Mouse (Mus musculus) CH12.LX (cell line): ENCODE results near the gene Cdc20. TPM values are rescaled to one million over a fixed set of nuclear protein-coding genes. Genes with fewer than 3 reads are reported as not detected.

ENCODE experiments used
- DNase-seq: peaks from one replicate; pipeline ENCODE4 v3.0.0-alpha.2; 2013; ENCODE audit errors: extremely low read depth
- H3K27ac ChIP-seq: 2 replicates; pipeline ENCODE4 v1.5.1; 2012; ENCODE audit warnings: low read depth, mild to moderate bottlenecking, control low read depth, moderate library complexity; ENCODE audit not compliant: insufficient read depth
- H3K27me3 ChIP-seq: replicated peaks from 2 replicates; pipeline ENCODE3; 2012; ENCODE audit warnings: inconsistent platforms
- H3K36me3 ChIP-seq, 2 experiments: replicated peaks in 1 of 2; 2 replicates each; pipeline versions ENCODE3 to v1.6.1; 2012; ENCODE audit warnings: inconsistent platforms in 1 of 2, low read length in 1 of 2, mild to moderate bottlenecking in 1 of 2, mixed read lengths in 1 of 2, moderate library complexity in 1 of 2; ENCODE audit not compliant: control insufficient read depth in 1 of 2, insufficient read depth in 1 of 2
- H3K4me1 ChIP-seq, 2 experiments: 2 replicates each; pipeline ENCODE4 v1.6.1; 2012; ENCODE audit warnings: inconsistent platforms in 1 of 2, moderate library complexity in 1 of 2; ENCODE audit not compliant: insufficient read depth in 2 of 2, control insufficient read depth in 1 of 2
- H3K4me2 ChIP-seq: 2 replicates; pipeline ENCODE4 v1.6.1; 2012; ENCODE audit warnings: low read depth, mild to moderate bottlenecking, control low read depth; ENCODE audit not compliant: poor library complexity, insufficient read depth, severe bottlenecking
- H3K4me3 ChIP-seq, 3 experiments: fragments of 150-350 bp in 1 of 3; sonication (generic) in 1 of 3; replicated peaks in 1 of 3; 2 replicates each; pipeline versions ENCODE3 to v1.5.1; 2011 to 2012; ENCODE audit warnings: low read depth in 2 of 3, low read length in 2 of 3, mild to moderate bottlenecking in 2 of 3, moderate library complexity in 2 of 3, control low read depth in 1 of 3, improper control_type of control experiment in 1 of 3, inconsistent platforms in 1 of 3, mixed read lengths in 1 of 3; ENCODE audit not compliant: poor library complexity in 1 of 3
- H3K79me2 ChIP-seq: replicated peaks from 2 replicates; pipeline ENCODE4 v1.6.1; 2012; ENCODE audit warnings: mild to moderate bottlenecking, moderate library complexity; ENCODE audit not compliant: control insufficient read depth, poor library complexity, insufficient read depth, severe bottlenecking; ENCODE audit errors: extremely low read depth
- H3K9ac ChIP-seq: 2 replicates; pipeline ENCODE4 v1.6.1; 2012; ENCODE audit warnings: low read depth, mild to moderate bottlenecking, control low read depth, moderate library complexity; ENCODE audit not compliant: insufficient read depth
- H3K9me3 ChIP-seq: replicated peaks from 2 replicates; pipeline ENCODE3; 2012; ENCODE audit warnings: low read length, inconsistent platforms, mixed read lengths
- BHLHE40 ChIP-seq: IDR thresholded peaks from 2 replicates; pipeline ENCODE4 v1.6.1; 2011; ENCODE audit warnings: mild to moderate bottlenecking, low read depth, low read length, improper control_type of control experiment
- CHD1 ChIP-seq: IDR thresholded peaks from 2 replicates; pipeline ENCODE4 v1.6.1; 2012; ENCODE audit warnings: low read depth, low read length, improper control_type of control experiment, inconsistent platforms
- CHD2 ChIP-seq: IDR thresholded peaks from 2 replicates; pipeline ENCODE4 v1.6.1; 2011; ENCODE audit warnings: low read length, improper control_type of control experiment
- CTCF ChIP-seq, 2 experiments: IDR thresholded peaks in 1 of 2; conservative IDR thresholded peaks in 1 of 2; 2 replicates each; pipeline ENCODE4 v1.5.1; 2011 to 2012; ENCODE audit warnings: low read depth in 2 of 2, low read length in 2 of 2, improper control_type of control experiment in 1 of 2, inconsistent platforms in 1 of 2, mild to moderate bottlenecking in 1 of 2, moderate library complexity in 1 of 2
- E2F4 ChIP-seq: IDR thresholded peaks from 2 replicates; pipeline ENCODE4 v1.6.1; 2011; ENCODE audit warnings: low read depth, low read length, improper control_type of control experiment; ENCODE audit not compliant: insufficient replicate concordance
- EP300 ChIP-seq: IDR thresholded peaks from 2 replicates; pipeline ENCODE4 v1.6.1; 2011; ENCODE audit warnings: low read length, improper control_type of control experiment
- IRF4 ChIP-seq: IDR thresholded peaks from 2 replicates; pipeline ENCODE4 v1.6.1; 2014; ENCODE audit warnings: low read depth, mild to moderate bottlenecking, inconsistent platforms, low read length, improper control_type of control experiment
- JUN ChIP-seq: IDR thresholded peaks from 2 replicates; pipeline ENCODE4 v1.6.1; 2011; ENCODE audit warnings: low read depth, mild to moderate bottlenecking, low read length, improper control_type of control experiment, moderate library complexity; ENCODE audit not compliant: insufficient read depth
- JUND ChIP-seq: conservative IDR thresholded peaks from 2 replicates; pipeline ENCODE4 v1.6.1; 2011; ENCODE audit warnings: low read depth, low read length, improper control_type of control experiment
- KAT2A ChIP-seq: IDR thresholded peaks from 2 replicates; pipeline ENCODE4 v1.6.1; 2012; ENCODE audit warnings: low read length, improper control_type of control experiment, inconsistent platforms; ENCODE audit not compliant: insufficient replicate concordance
- MAX ChIP-seq: IDR thresholded peaks from 2 replicates; pipeline ENCODE4 v1.6.1; 2011; ENCODE audit warnings: low read length, improper control_type of control experiment
- MAZ ChIP-seq: IDR thresholded peaks from 2 replicates; pipeline ENCODE4 v1.6.1; 2012; ENCODE audit warnings: low read depth, mild to moderate bottlenecking, inconsistent platforms, low read length, improper control_type of control experiment, moderate library complexity
- MEF2A ChIP-seq: IDR thresholded peaks from 2 replicates; pipeline ENCODE4 v1.6.1; 2014; ENCODE audit warnings: low read depth, mild to moderate bottlenecking, inconsistent platforms, low read length, improper control_type of control experiment, borderline replicate concordance
- MXI1 ChIP-seq: IDR thresholded peaks from 2 replicates; pipeline ENCODE4 v1.6.1; 2011; ENCODE audit warnings: mild to moderate bottlenecking, low read depth, low read length, improper control_type of control experiment
- MYC ChIP-seq: IDR thresholded peaks from 2 replicates; pipeline ENCODE4 v1.6.1; 2011; ENCODE audit warnings: low read depth, mild to moderate bottlenecking, improper control_type of control experiment, low read length
- NELFE ChIP-seq: IDR thresholded peaks from 2 replicates; pipeline ENCODE4 v1.6.1; 2011; ENCODE audit warnings: low read depth, low read length, improper control_type of control experiment
- NRF1 ChIP-seq: IDR thresholded peaks from 2 replicates; pipeline ENCODE4 v1.6.1; 2014; ENCODE audit warnings: low read depth, mild to moderate bottlenecking, inconsistent platforms, low read length, improper control_type of control experiment, moderate library complexity
- PAX5 ChIP-seq: IDR thresholded peaks from 2 replicates; pipeline ENCODE4 v1.6.1; 2012; ENCODE audit warnings: low read length, inconsistent platforms, mixed read lengths
- POLR2A ChIP-seq: IDR thresholded peaks from 2 replicates; pipeline ENCODE4 v1.6.1; 2011; ENCODE audit warnings: low read depth, mild to moderate bottlenecking, improper control_type of control experiment, low read length
- RAD21 ChIP-seq: IDR thresholded peaks from 2 replicates; pipeline ENCODE4 v1.6.1; 2011; ENCODE audit warnings: low read depth, mild to moderate bottlenecking, low read length, improper control_type of control experiment, moderate library complexity
- RCOR1 ChIP-seq: conservative IDR thresholded peaks from 2 replicates; pipeline ENCODE4 v1.6.1; 2012; ENCODE audit warnings: low read depth, mild to moderate bottlenecking, inconsistent platforms, low read length, improper control_type of control experiment
- TBP ChIP-seq: conservative IDR thresholded peaks from 2 replicates; pipeline ENCODE4 v1.6.1; 2011; ENCODE audit warnings: low read depth, low read length, improper control_type of control experiment
- TCF12 ChIP-seq: IDR thresholded peaks from 2 replicates; pipeline ENCODE4 v1.6.1; 2014; ENCODE audit warnings: low read depth, mild to moderate bottlenecking, inconsistent platforms, low read length, improper control_type of control experiment
- UBTF ChIP-seq: IDR thresholded peaks from 2 replicates; pipeline ENCODE4 v1.6.1; 2012; ENCODE audit warnings: low read depth, mild to moderate bottlenecking, inconsistent platforms, low read length, improper control_type of control experiment, moderate library complexity
- USF1 ChIP-seq: IDR thresholded peaks from 2 replicates; pipeline ENCODE4 v1.6.1; 2014; ENCODE audit warnings: low read depth, mild to moderate bottlenecking, inconsistent platforms, low read length, improper control_type of control experiment
- USF2 ChIP-seq: conservative IDR thresholded peaks from 2 replicates; pipeline ENCODE4 v1.6.1; 2011; ENCODE audit warnings: low read depth, low read length, improper control_type of control experiment
- ZC3H11A ChIP-seq: IDR thresholded peaks from 2 replicates; pipeline ENCODE4 v1.6.1; 2012; ENCODE audit warnings: low read depth, mild to moderate bottlenecking, inconsistent platforms, low read length, improper control_type of control experiment
- ZKSCAN1 ChIP-seq: IDR thresholded peaks from 2 replicates; pipeline ENCODE4 v1.6.1; 2012; ENCODE audit warnings: low read depth, inconsistent platforms, low read length, improper control_type of control experiment, borderline replicate concordance
- ZNF384 ChIP-seq: IDR thresholded peaks from 2 replicates; pipeline ENCODE4 v1.6.1; 2012; ENCODE audit warnings: low read depth, low read length, improper control_type of control experiment, inconsistent platforms
- dilution Hi-C: fragments of 300-500 bp; cut with MboI; formaldehyde crosslinking; loops from 2 replicates; pipeline ENCODE4 v1.14.3; 2020; ENCODE audit warnings: low sequenced_read_pairs; ENCODE audit not compliant: extremely low pct_unique_long_range_greater_than_20kb, extremely low pct_ligation_motif_present
- in situ Hi-C: fragments of 300-500 bp; cut with MboI; formaldehyde crosslinking; loops from 3 replicates; pipeline ENCODE4 v1.14.3; 2019; ENCODE audit warnings: low sequenced_read_pairs, low pct_ligation_motif_present, low pct_unique_long_range_greater_than_20kb, mixed read lengths
- polyA plus RNA-seq: library from polyadenylated mRNA; unstranded; fragments of >175 nt; gene quantifications from 2 replicates; pipeline ENCODE4 v1.2.1, GENCODE M21; 2012; ENCODE audit warnings: low read depth; ENCODE audit not compliant: insufficient read length
- total RNA-seq, 2 experiments: library from RNA; depleted of rRNA; stranded (reverse); fragments of 300-350 nt in 1 of 2; fragments of >200 nt in 1 of 2; gene quantifications; 2 replicates each; pipeline ENCODE4 v1.2.3; 2012 to 2014

Gene Cdc20
- total and polyA plus RNA-seq, 3 experiments = 172 to 213 (median 212) TPM

DNA sequence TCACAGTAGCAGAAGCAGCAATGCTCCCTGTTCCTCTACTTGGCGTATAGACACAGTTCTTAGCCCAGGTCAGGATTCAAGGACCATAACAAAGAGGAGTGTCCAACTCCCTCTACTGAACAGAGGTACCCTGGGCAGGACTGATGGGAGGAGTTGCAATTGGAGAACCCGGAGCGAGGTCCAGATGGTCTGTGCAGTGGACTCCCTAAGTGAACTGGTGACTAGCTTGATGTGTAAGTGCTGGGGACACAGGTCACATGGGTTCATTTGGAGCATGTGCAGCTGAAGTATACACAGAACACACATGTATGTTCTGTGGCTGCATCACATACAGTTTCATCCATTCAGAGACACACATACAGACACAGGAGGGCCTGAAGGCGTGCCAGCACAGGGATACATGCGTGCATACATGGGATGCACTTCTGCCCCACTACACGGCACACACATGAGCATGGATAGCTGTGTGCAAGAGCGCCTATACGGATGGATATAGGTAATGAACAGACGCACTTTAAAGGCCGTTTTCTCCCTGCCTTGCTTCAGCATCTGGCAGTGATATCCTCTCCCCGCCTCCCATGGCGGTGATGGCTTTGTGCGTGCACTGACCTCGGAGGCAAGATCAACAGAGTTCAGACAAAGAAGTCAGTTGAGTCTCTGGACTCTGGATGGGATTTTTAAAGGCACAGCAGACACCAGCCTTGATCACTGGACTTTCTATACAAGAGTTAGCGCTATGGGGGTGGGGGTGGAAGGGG lies 39.8 kb upstream of the Cdc20 start:
- Histone ChIP-seq H3K9me3 (peaks cover 9% of the 10 kb centered on the region), H3K27ac (no peak overlapping the region), H3K36me3 (no peaks in the 10 kb centered on the region), H3K79me2 (no peaks in the 10 kb centered on the region), H3K4me1 (no peaks in the 10 kb centered on the region), H3K4me3 (no peak overlapping the region)
- in situ Hi-C loops (no loop called here), dilution Hi-C loops (no loop called here)
- DNase-seq = no peak
- TF ChIP-seq MYC (no peak), JUN (no peak), E2F4 (no peak), TBP (no peak), MAX (no peak), EP300 (no peak), KAT2A (no peak), PAX5 (no peak), CTCF (conservative IDR thresholded peaks at IDR 0.05 in 1 of 2, IDR thresholded peaks at IDR 0.05 in 1 of 2; ENCODE audit: low read depth in 2 of 2, low read length in 2 of 2) (no peak), RCOR1 (no peak), JUND (no peak), MXI1 (no peak), ZC3H11A (no peak), MAZ (no peak), CHD2 (no peak)
- TF ChIP-seq, all 38 proteins: peak for 0
- peaks cover 93% of the 10 kb centered on the region for H3K27me3 ChIP-seq
- H3K4me2 ChIP-seq = no peak overlapping the region
- no peak overlapping the region for H3K9ac ChIP-seq

DNA sequence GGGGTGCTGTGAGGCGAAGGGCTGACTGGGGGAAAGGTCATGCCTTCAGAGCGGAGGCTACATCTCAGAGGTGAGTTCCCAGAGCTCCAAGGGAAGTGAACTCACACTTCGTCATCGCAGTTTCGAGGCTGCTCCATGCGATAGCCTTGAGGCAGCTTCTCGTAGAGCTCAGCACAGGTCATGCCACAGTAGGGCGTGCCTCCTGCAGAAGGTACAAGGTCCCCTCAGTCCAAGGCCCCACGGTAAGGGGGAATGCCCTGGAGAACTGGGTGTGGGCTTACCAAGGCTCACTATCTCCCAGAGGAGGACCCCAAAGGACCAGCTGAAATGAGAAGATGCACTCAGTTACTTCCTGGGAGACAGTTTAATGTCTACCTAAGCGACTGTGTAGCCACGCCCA lies 35.5 kb upstream of the Cdc20 start:
- DNase-seq = no peak
- Histone ChIP-seq H3K27ac (no peak overlapping the region), H3K27me3 (peaks cover 88% of the 10 kb centered on the region), H3K79me2 (no peaks in the 10 kb centered on the region), H3K4me2 (no peak overlapping the region), H3K36me3 (no peaks in the 10 kb centered on the region), H3K4me3 (no peak overlapping the region), H3K9me3 (peaks cover 9% of the 10 kb centered on the region), H3K4me1 (no peaks in the 10 kb centered on the region), H3K9ac (no peak overlapping the region)
- in situ Hi-C loops = no loop called here
- dilution Hi-C loops = no loop called here
- TF ChIP-seq EP300 = no peak
- no peak for TF ChIP-seq USF2
- TF ChIP-seq BHLHE40 = no peak
- TF ChIP-seq JUND = no peak
- TF ChIP-seq POLR2A = no peak
- no peak for TF ChIP-seq NELFE
- no peak for TF ChIP-seq ZKSCAN1
- no peak for TF ChIP-seq USF1
- no peak for TF ChIP-seq TBP
- no peak for TF ChIP-seq MYC
- TF ChIP-seq TCF12 = no peak
- TF ChIP-seq UBTF = no peak
- TF ChIP-seq RCOR1 = no peak
- no peak for TF ChIP-seq E2F4
- no peak for TF ChIP-seq CHD1
- no peak for TF ChIP-seq NRF1
- TF ChIP-seq ZNF384 = no peak
- no peak for TF ChIP-seq IRF4
- no peak for TF ChIP-seq MEF2A
- TF ChIP-seq RAD21 = no peak
